Mouse (Mus musculus) lung, postnatal 0 days (tissue): Measurements from ENCODE around the gene Mllt10.

Source experiments
- CTCF ChIP-seq: IDR thresholded peaks from 2 replicates; pipeline ENCODE4 v1.5.1; 2016; ENCODE audit warnings: antibody characterized with exemption, mild to moderate bottlenecking
- EP300 ChIP-seq: IDR thresholded peaks from 2 replicates; pipeline ENCODE4 v1.6.1; 2016; ENCODE audit warnings: antibody characterized with exemption, mild to moderate bottlenecking, control low read depth

GRCm38 (mm10) chr2:18217867-18218266, 162.8 kb downstream of the Mllt10 start:
- no peak for TF ChIP-seq EP300
- TF ChIP-seq CTCF, result peak; percentile 9; the same call in 1 of the 2 replicates
